Mouse (Mus musculus) spleen, postnatal 4 days (tissue): ENCODE measurements at regions not wholly inside any gene's neighbourhood (a gene's known extent, or its start where the extent isn't known, plus 50 kb on each side); places are given as distances from the start of the nearest gene placed in this dataset.

ENCODE experiments used
- DNase-seq, 2 experiments: peaks; one replicate each; pipeline ENCODE4 v3.0.0; 2022; ENCODE audit warnings: low spot score in 2 of 2

DNA sequence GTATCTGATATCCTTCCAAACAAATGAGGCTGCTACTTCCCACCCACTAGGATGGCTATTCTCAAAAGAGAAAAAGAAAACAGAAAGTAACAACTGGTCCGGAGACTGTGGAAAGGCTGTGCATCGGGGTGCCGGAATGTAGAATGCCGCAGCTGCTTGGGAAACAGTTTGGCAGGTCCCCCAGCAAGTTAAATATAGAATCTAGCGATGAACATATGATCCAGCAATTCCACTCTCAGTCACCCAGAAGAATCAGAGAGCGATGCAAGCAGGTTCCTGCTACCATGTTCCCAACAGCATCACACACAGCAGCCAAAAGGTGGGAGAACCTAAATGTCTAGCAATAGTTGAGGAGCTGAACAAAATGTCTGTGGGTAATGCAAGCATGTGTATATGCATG lies 528.3 kb upstream of the Gm19410 start:
- DNase-seq, result no peak

- DNase-seq, result no peak
Measured at GRCm38 (mm10) chr8:35240884-35241283, 524.7 kb upstream of the Gm19410 start.

DNA sequence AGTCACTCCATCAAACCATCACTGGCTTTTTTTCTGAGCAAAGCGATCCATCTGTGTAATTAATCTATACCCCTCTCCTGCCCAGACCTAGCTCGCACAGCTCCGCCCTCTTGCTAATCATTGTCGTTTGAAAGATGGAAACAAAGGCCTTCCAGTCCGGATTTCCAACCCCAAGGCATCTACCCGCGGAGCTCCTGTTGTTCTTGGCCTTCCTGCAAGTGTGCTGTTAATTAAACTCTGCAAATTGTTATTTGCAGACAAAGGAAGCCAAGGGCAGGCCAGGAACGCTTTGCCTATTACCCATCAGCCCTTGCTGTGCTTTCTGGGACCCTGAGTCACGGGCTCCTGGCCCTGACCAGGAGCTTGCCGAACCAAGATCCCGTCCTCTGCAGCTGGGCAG lies 522.0 kb upstream of the Gm19410 start:
- DNase-seq, result no peak

DNA sequence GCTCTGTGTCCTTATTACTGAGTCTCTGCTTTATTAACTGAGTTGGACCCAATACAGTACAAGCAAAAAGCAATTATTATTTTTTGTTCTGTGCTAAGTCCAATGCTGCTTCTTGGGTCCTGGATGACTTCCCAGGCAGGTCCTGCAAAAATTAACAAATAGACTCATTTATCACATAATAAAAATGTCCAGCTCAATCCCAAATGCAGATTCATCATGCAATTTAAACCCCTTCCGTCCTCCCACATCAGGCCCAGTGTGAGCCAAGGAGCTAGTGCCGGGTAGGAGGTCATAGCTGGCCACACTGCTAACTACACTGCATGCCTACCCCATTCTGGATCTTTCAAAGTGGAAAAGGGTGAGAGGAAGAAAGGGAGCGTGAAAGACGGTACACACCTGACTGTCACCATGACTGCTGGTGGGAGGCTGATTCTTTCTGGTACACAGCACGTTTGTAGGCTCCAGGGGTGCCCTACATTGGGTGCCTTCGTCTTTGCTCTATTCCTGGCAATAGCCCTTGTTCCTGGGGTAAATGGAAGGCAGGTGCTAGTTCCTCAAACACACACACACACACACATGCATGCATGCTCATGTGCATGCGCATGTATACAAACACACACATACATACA lies 515.7 kb upstream of the Gm19410 start:
- no peak for DNase-seq

DNA sequence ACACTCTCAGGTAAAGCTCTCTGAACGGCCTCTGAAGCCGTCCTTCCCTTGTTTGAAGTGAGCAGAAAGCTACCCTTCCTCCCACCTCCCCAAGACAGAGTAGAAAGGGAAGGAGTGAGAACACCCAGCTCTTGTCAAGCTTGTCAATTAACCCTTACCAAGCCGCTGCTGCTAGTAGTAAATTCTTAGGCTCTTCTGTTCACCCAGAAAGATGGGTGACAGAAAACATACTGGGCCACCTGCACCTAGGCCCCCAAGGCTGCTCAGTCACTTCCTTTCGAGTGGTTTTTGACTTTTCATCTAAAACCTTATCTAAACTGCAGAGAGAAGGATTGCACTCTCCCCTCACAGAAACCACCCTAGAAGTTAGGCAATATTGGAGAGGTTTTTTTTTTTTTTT lies 514.9 kb upstream of the Gm19410 start:
- DNase-seq, result no peak

- DNase-seq, result no peak
Measured at GRCm38 (mm10) chr8:35253946-35254345, 511.6 kb upstream of the Gm19410 start.

DNA sequence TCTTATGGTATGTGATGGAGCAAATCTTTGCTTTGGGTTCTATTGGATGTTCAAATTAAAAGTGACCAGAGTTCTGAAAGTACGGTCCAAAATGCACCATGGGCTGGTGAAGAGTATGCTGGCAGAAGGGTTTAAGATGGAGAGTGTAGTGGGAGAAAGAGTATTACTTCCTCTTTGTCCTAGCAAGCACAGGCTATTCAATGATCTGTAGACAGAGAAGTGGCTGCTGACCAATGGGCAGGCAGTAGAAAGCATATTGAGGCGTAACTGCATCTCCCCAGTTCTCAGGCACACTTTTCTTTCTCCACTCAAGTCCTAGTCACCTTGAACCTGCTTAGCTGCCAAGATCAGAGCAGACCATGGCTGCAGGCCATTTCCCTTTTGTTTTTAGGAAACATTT lies 510.3 kb upstream of the Gm19410 start:
- no peak for DNase-seq

DNA sequence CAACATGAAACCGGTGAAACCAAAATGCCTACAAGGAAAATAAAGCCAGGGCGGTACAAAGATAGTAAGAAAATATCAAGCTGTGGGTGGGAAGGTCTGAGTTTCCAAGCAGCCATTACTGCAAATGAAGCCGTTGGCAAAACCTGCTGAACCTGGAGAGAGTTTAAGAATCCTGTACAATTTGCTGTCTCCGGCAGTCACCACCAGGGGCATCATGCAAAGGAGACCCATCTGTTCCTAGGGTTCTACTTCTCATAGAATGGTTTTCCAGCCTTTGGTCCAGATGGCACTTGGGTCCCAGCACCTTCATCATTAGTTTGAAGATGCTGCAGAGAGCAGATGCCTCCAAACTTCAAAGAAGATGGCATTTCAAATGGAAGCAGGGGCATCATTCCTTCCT lies 508.6 kb upstream of the Gm19410 start:
- DNase-seq, result no peak

DNA sequence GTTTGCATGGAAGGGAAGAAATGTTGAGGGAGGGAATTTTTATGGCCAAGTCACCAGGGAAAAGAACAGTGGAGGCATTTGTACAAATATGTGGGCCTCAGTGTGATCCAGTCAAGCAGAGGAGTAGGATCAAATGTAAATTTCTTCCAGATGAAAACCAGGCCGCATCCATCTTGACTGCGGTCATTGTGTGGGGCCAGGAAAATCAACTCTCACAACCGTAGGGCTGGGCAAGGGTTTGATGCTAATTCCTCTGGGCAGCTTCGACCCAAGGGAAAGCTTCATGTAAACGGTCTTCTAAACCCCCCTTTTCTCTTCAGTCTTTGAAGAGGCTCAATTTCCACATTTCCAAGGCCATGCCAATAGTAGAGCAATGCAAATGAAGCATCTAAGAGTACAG lies 497.4 kb upstream of the Gm19410 start:
- no peak for DNase-seq

DNA sequence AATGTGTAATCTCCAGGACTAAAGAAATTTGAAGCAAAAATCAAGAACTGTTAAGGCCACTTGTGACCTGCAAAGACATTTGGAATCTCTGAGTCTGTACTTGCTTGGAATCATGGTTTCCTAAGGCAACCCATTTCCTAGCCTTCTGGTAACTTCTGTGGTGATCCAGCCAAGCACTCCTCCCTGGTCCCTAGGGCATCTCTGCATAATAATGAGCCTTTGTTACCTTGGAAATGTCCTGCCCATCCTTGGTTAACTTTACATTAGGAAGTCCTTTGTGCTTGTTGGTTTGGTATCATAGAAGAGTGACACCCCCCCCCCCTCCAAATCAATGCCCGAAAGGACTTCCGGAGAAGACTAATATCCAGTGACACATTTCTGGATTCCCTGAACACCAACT lies 496.6 kb upstream of the Gm19410 start:
- no peak for DNase-seq

- no peak for DNase-seq
Measured at GRCm38 (mm10) chr8:35275972-35276371, 489.6 kb upstream of the Gm19410 start.

- DNase-seq, result no peak
Measured at GRCm38 (mm10) chr8:35276460-35276859, 489.1 kb upstream of the Gm19410 start.

DNA sequence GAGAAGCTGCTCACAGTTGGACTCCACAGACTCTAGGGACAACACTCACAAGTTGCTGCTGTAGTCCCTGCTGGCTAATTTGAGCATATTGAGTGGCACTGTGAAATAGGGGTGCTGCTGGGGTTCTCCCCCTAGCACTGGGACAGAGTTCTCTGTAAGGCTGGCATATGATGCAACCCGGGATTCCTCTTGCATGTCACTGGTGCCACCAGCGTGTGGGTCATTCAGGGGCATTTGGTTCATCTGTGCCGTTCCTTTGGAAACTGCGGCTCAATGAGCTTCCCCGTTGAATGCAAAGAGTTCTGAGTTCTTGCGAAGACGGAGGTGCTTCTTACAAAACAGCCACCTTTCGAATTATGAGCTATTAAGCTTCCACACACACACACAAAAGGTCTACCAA lies 486.6 kb upstream of the Gm19410 start:
- DNase-seq, result no peak

- DNase-seq, result no peak
Measured at GRCm38 (mm10) chr8:35280741-35281140, 484.8 kb upstream of the Gm19410 start.

DNA sequence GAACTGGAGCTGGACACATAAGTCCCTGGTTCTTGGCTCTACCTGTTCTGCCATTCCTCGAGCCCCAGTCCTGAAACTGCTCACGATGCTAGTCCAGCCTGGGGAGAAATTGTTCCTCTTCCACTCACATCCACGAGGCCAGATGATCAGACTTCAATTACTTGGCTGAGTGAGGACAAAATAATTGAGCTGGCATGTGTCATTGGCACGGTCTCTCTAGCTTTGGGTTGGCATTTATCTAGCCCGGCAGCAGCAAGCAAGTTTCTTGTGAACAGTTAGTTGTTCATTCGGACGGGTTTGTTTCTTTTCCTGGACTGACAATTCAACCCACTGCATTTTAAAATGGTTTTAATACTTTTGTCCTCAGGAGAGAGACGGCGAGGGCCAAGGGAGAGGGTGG lies 482.2 kb upstream of the Gm19410 start:
- DNase-seq, result no peak

DNA sequence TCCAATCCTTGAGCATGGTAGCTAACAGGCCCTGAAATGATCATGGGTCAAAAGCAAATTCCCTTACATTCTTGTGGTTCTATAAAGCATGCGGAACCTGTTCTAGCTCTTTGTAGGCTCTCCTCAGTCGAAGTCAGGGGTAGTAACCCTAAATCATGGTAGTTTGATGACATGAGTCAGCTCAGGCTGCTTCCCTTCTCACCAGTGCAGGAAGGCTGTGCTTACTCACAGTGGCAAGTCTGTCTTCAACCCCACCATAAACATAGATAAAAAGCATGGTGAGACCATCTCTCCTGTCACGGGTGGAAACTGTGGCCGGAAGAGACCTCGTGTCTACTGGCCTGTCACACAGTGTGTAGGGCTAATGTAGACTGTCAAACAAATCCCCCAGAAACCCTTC lies 476.6 kb upstream of the Gm19410 start:
- DNase-seq, result no peak

- DNase-seq, result no peak
Measured at GRCm38 (mm10) chr8:35289967-35290366, 475.6 kb upstream of the Gm19410 start.

DNA sequence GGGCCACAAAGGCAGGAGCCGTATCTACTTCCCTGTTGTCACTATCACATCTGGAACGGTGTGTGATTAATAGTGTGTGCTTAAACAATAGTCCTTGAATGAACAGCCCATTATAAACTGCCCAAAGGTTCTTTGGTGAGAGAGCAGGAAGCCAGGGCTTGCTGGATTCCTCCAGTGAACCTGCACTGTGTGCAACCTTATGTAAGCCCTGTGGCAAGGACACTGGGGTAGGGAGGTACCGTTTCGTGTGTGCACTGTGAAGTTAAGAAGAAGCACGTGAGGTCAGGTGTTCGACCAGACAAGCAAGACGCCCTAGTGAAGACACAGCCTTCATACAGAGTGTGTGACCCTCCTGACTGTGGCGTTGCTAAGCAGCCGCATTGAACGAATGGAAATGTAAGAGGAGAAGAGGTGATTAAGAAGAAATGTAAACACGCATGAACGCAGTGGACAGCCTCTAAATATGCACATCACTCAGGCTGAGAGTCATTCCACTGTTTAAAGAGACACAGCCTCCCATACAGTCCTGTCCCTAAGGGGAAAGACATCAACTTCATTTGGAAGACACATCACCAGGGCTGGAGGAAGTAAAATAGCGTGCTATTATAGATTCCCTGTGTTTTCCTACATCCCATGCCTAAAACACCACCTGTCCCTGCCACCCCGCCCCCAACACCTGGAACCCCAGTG lies 472.0 kb upstream of the Gm19410 start:
- no peak for DNase-seq

DNA sequence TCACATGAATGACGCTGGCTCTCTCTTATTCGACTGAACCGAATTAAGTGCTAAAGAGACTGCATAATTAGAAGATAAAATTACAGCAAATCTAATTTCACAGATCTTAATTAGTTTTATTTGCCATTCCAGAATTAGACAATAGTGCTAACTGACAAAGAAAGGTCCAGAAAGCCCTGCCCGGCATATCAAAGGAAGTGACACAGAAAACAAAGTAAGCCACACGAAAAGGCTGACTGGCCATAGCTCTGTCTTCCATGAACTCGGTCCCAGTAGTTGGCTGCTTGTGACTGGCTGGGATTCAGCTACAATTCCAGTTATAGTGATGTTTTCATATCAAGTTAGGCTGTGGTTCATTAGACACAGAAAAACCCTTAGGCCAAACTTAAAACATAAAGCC lies 468.7 kb upstream of the Gm19410 start:
- no peak for DNase-seq

DNA sequence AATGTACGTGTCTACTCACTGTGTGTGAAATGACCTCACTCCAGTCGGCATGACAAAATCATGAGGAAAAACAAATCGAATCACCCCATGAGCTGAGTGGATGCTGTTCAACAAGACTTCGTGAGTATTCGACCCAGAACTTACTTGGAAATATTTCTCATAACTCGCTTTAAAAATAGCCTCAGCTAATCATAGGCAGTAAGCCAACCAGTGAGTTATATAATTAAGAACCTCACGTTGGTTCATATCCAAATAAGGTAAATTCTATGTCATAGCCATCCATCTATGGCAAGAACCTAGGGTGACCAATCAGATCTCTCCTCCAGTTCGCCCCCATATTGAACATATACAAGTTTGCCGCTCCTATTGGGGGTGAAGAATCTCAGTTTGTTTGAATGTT lies 466.5 kb upstream of the Gm19410 start:
- DNase-seq, result no peak

GRCm38 (mm10) chr8:35300359-35300758 lies 465.2 kb upstream of the Gm19410 start:
- no peak for DNase-seq

- DNase-seq, result no peak
Measured at GRCm38 (mm10) chr8:35300881-35301521, 464.6 kb upstream of the Gm19410 start.

DNA sequence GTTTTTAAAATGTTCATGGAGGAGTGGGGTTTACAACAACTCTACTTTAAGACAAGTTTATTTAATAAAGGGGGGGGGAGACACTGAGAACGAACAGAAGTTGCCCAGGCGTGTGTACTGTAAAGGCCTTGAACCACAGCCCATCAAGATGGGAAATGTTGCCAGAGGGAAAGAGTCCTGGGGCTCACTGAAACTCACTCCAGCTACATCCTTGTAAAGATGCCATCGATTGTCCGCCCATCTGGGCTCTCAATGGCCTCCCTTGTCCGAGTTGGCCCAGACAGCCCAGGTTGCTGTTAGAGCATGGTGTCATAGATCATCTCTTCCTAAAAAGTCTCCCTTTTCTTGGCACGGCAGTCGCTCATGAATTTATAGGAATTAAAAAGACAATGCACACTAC lies 462.7 kb upstream of the Gm19410 start:
- no peak for DNase-seq
